Mouse (Mus musculus): Measurements from ENCODE around the gene Myo15.
"Not testable (repeated sequence)": the region's sequence is repeated elsewhere in the genome, so short reads cannot be mapped to it uniquely, and the experiment has no call there.

Myo15 gene

GRCm38 (mm10) chr11:60469039-60469438, at the start of gene Myo15:
Myo15 (plus strand) TSS chr11:60469339.
- in situ Hi-C loops (cut with MseI, MboI): no loop called here

- in situ Hi-C loops (cut with MseI, MboI): no loop called here
Measured at GRCm38 (mm10) chr11:60422046-60422668, 47.0 kb upstream of the Myo15 start.

- in situ Hi-C loops (cut with MseI, MboI): no loop called here
Measured at GRCm38 (mm10) chr11:60423006-60423405, 46.1 kb upstream of the Myo15 start.

GRCm38 (mm10) chr11:60426417-60426816, 42.7 kb upstream of the Myo15 start:
- in situ Hi-C loops (cut with MseI, MboI): no loop called here

- in situ Hi-C loops (cut with MseI, MboI): no loop called here
Measured at GRCm38 (mm10) chr11:60427628-60428027, 41.5 kb upstream of the Myo15 start.

GRCm38 (mm10) chr11:60433501-60433900, 35.6 kb upstream of the Myo15 start:
- in situ Hi-C loops (cut with MseI, MboI): no loop called here

GRCm38 (mm10) chr11:60435133-60435532, 34.0 kb upstream of the Myo15 start:
- in situ Hi-C loops (cut with MseI, MboI): no loop called here

- in situ Hi-C loops (cut with MseI, MboI): no loop called here
Measured at GRCm38 (mm10) chr11:60436618-60437017, 32.5 kb upstream of the Myo15 start.

- in situ Hi-C loops (cut with MseI, MboI): not testable (repeated sequence)
Measured at GRCm38 (mm10) chr11:60439621-60440020, 29.5 kb upstream of the Myo15 start.

GRCm38 (mm10) chr11:60440176-60440575, 29.0 kb upstream of the Myo15 start:
- in situ Hi-C loops (cut with MseI, MboI): no loop called here

- in situ Hi-C loops (cut with MseI, MboI): no loop called here
Measured at GRCm38 (mm10) chr11:60442896-60443295, 26.2 kb upstream of the Myo15 start.

GRCm38 (mm10) chr11:60444007-60444406, 25.1 kb upstream of the Myo15 start:
- in situ Hi-C loops (cut with MseI, MboI): no loop called here

- in situ Hi-C loops (cut with MseI, MboI): no loop called here
Measured at GRCm38 (mm10) chr11:60454080-60454744, 14.9 kb upstream of the Myo15 start, which contains the start of gene Drg2. Drg2 (plus strand) TSS chr11:60454591.

- in situ Hi-C loops (cut with MseI, MboI): no loop called here
Measured at GRCm38 (mm10) chr11:60454745-60455087, 14.4 kb upstream of the Myo15 start.

GRCm38 (mm10) chr11:60457973-60458372, 11.2 kb upstream of the Myo15 start:
- in situ Hi-C loops (cut with MseI, MboI): no loop called here

- in situ Hi-C loops (cut with MseI, MboI): no loop called here
Measured at GRCm38 (mm10) chr11:60465943-60466380, 3.2 kb upstream of the Myo15 start.

GRCm38 (mm10) chr11:60470743-60471142, 1.6 kb downstream of the Myo15 start:
- in situ Hi-C loops (cut with MseI, MboI): no loop called here

GRCm38 (mm10) chr11:60474534-60474933, 5.4 kb downstream of the Myo15 start:
- in situ Hi-C loops (cut with MseI, MboI): no loop called here

GRCm38 (mm10) chr11:60475668-60476362, 6.7 kb downstream of the Myo15 start:
- in situ Hi-C loops (cut with MseI, MboI): no loop called here

- in situ Hi-C loops (cut with MseI, MboI): no loop called here
Measured at GRCm38 (mm10) chr11:60478121-60478520, 9.0 kb downstream of the Myo15 start.

- in situ Hi-C loops (cut with MseI, MboI): no loop called here
Measured at GRCm38 (mm10) chr11:60486267-60486666, 17.1 kb downstream of the Myo15 start.

- in situ Hi-C loops (cut with MseI, MboI): no loop called here
Measured at GRCm38 (mm10) chr11:60492726-60493125, 23.6 kb downstream of the Myo15 start.

- in situ Hi-C loops (cut with MseI, MboI): no loop called here
Measured at GRCm38 (mm10) chr11:60495692-60496091, 26.6 kb downstream of the Myo15 start.

Data from mouse trophoblast stem cell (cell line).